Mouse (Mus musculus) myocyte (in vitro differentiated cells): ENCODE measurements around the gene Fcrla.

Source experiments
- E2F4 ChIP-seq: IDR thresholded peaks from one replicate; pipeline ENCODE4 v1.6.1; 2011; ENCODE audit warnings: mild to moderate bottlenecking, control low read depth, moderate library complexity; ENCODE audit not compliant: insufficient read depth
- MAX ChIP-seq: IDR thresholded peaks from one replicate; pipeline ENCODE4 v1.6.1; 2011; ENCODE audit warnings: low read depth, mild to moderate bottlenecking, control low read depth
- MYOD1 ChIP-seq, 3 experiments: IDR thresholded peaks; one replicate each; pipeline ENCODE4 v1.6.1; 2011; ENCODE audit warnings: control low read depth in 2 of 3, low read depth in 2 of 3, mild to moderate bottlenecking in 2 of 3, moderate library complexity in 1 of 3; ENCODE audit not compliant: insufficient read length in 2 of 3, control insufficient read depth in 1 of 3
- POLR2A ChIP-seq: IDR thresholded peaks from one replicate; pipeline ENCODE4 v1.6.1; 2011; ENCODE audit warnings: low read depth, mild to moderate bottlenecking, control low read depth, moderate library complexity; ENCODE audit not compliant: insufficient read length
- POLR2AphosphoS2 ChIP-seq: IDR thresholded peaks from one replicate; pipeline ENCODE4 v1.6.1; 2011; ENCODE audit warnings: low read depth, control low read depth; ENCODE audit not compliant: insufficient read length
- TCF12 ChIP-seq: IDR thresholded peaks from one replicate; pipeline ENCODE4 v1.6.1; 2011; ENCODE audit warnings: mild to moderate bottlenecking, control low read depth; ENCODE audit not compliant: poor library complexity, insufficient read depth, severe bottlenecking
- USF1 ChIP-seq: IDR thresholded peaks from one replicate; pipeline ENCODE4 v1.6.1; 2011; ENCODE audit warnings: low read depth, mild to moderate bottlenecking, control low read depth, moderate library complexity

DNA sequence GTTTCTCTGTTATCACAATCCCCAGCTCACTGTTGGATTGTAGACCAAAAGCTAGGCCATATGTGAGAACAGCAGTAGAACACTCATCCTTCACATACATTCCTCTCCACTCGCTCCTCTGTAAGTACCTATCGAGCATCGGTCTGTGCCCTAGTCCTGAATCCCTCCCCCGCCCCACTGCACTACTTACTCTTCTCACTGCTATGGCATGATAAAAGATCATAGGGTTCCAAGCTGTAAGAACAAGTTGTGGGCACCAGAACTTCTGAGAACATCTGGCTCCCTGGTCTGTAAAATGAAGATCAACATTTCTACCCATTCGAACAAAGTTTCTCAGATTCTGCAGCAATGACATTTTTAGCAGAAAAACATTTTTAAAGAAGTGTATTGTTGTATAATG lies 49.1 kb upstream of the Fcrla start, which contains the start of gene Fcgr2b:
- no peak for TF ChIP-seq MAX
- TF ChIP-seq POLR2A, result no peak
- no peak for TF ChIP-seq MYOD1 (IDR thresholded peaks at IDR 0.05; ENCODE audit: control insufficient read depth in 1 of 3, insufficient read length in 2 of 3, low read depth in 2 of 3)
- no peak for TF ChIP-seq POLR2AphosphoS2
- TF ChIP-seq E2F4, result no peak
- no peak for TF ChIP-seq TCF12
- TF ChIP-seq USF1, result no peak
